Mouse (Mus musculus): Measurements from ENCODE around the gene Tgfb2. TPM values are rescaled to one million over a fixed set of nuclear protein-coding genes. Genes with fewer than 3 reads are reported as not detected.

Tgfb2 gene
- total RNA-seq, 2 experiments from 2014 or later: 5.1 to 5.2 TPM

- DNase-seq: no peak
Observed at GRCm38 (mm10) chr1:186581666-186582065, 124.1 kb downstream of the Tgfb2 start.

GRCm38 (mm10) chr1:186581114-186581513 lies 124.7 kb downstream of the Tgfb2 start:
- no peak for DNase-seq

- no peak for DNase-seq
Observed at GRCm38 (mm10) chr1:186577302-186577701, 128.5 kb downstream of the Tgfb2 start.

GRCm38 (mm10) chr1:186575629-186576028 lies 130.2 kb downstream of the Tgfb2 start:
- DNase-seq: no peak

- no peak for DNase-seq
Observed at GRCm38 (mm10) chr1:186575074-186575473, 130.7 kb downstream of the Tgfb2 start.

Other genes starting within 250 kb of the Tgfb2 start
- gene Rrp15, start 43.4 kb upstream of the Tgfb2 start, total RNA-seq (2021): 10 to 100 TPM; 26.6 to 26.7 TPM

Data from adrenal gland, postnatal 10 days (tissue).